Mouse (Mus musculus) gastrocnemius, postnatal 4 days (tissue): ENCODE results near the gene Gm20547. TPM values are rescaled to one million over a fixed set of nuclear protein-coding genes. Genes with fewer than 3 reads are reported as not detected.
A peak's percentile ranks its signal among the peaks of the same experiment; 100 is the strongest.

Experiments used
- DNase-seq, 2 experiments: peaks; one replicate each; pipeline ENCODE4 v3.0.0; 2021 to 2022; ENCODE audit warnings: low spot score in 2 of 2, mixed read lengths in 2 of 2
- microRNA-seq: library from miRNA; unstranded; fragments of <30 nt; microRNA quantifications from one replicate; pipeline ENCODE4 v1.2.0, GENCODE M21; 2021
- total RNA-seq, 2 experiments: library from RNA; stranded (reverse); gene quantifications; 2 replicates each; pipeline ENCODE4 v1.2.3; 2021

Gene Gm20547
- total RNA-seq, 2 experiments from 2014 or later = not detected

DNA sequence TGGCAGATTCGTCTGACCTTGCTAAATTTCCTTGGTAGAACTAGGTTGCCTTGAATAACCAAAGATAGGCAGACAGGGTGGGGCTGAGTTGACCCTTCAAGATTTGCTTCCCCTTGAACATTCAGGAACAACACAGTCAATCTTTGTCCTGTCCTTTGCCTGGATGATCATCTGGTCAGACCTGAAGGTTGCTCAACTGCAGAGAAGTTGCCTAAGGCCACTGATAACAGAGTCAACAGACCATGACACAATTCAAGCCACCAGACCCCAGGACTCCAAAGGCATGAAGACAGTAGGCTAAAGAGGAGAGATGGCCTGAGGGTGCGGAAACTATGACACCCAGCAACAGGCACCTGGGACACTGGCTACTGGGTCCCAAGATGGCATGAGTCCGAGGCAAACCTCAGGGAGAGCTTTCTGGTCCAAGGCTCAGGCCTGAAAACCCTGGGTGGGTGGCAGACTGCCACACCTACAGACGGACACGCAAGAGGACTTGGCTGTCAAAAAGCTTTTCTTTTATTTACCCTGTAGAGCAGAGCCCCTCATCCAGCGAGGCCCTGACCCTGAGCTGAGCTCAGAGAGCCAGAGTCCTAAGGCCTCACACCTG, 73.1 kb downstream of the Gm20547 start:
- no peak for DNase-seq

DNA sequence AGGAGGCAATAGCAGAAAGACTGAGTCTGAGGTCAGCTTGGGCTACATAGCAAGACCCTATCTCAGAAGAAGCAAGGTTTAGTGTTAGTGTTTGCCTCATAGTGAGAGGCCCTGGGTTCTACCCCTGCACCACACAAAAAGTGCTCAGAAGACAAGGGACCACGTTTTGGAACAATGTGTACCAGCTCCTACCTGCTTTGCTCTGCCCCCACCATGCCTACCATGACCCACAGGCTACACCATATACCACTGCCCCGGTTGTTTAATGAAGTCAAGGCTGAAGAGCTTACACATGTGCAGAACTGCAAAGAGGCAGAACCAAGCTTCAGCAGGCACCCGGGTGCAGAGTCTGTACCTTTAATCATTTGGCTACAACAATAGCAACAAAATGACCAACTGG, 74.7 kb downstream of the Gm20547 start:
- peak in 1 of 2 experiments; percentile 5 for DNase-seq

Small RNA genes lying within 50 kb of the gene (microRNA-seq; reads per million reads assigned to microRNA genes)
- not detected for gene Mir6970
- not detected for gene Mir6971
- gene Mir6972 = not detected

Other genes with a start within 250 kb of the Gm20547 start
- gene Fkbpl, start 237.3 kb downstream of the Gm20547 start, total RNA-seq = 1 to 10 TPM; 8.1 to 8.3 TPM
- 10 to 100 TPM; 20.1 to 22.5 TPM for gene Atf6b, start 234.9 kb downstream of the Gm20547 start, total RNA-seq
- gene Tnxb, start 211.5 kb downstream of the Gm20547 start, total RNA-seq = 100 to 1,000 TPM; 197 to 232 TPM
- gene C4b, start 138.2 kb downstream of the Gm20547 start, total RNA-seq = 1 to 10 TPM; 3.2 to 3.6 TPM
- under 1 TPM; 0.16 to 0.34 TPM for gene Cyp21a1, start 77.5 kb downstream of the Gm20547 start, total RNA-seq
- gene Stk19, start 45.1 kb downstream of the Gm20547 start, total RNA-seq = 10 to 100 TPM; 12.7 to 15.1 TPM
- 10 to 100 TPM; 20.4 to 22.6 TPM for gene Dxo, start 45.0 kb downstream of the Gm20547 start, total RNA-seq
- 10 to 100 TPM; 28.8 to 29.2 TPM for gene Skiv2l, start 31.8 kb downstream of the Gm20547 start, total RNA-seq
- 10 to 100 TPM; 25.8 to 28.0 TPM for gene Nelfe, start 31.7 kb downstream of the Gm20547 start, total RNA-seq
- 1 to 10 TPM; 4.4 to 6.8 TPM for gene Cfb, start 19.5 kb downstream of the Gm20547 start, total RNA-seq
- 10 to 100 TPM; 10.7 to 11.4 TPM for gene Zbtb12, start 2.6 kb downstream of the Gm20547 start, total RNA-seq
- 1 to 10 TPM; 5.3 to 8.7 TPM for gene C2, start 16.2 kb upstream of the Gm20547 start, total RNA-seq
- gene Ehmt2, start 16.4 kb upstream of the Gm20547 start, total RNA-seq = 10 to 100 TPM; 80.0 to 84.2 TPM
- not detected for gene Slc44a4, start 32.4 kb upstream of the Gm20547 start, total RNA-seq
- 10 to 100 TPM; 10.8 to 10.9 TPM for gene Neu1, start 49.2 kb upstream of the Gm20547 start, total RNA-seq
- gene Hspa1b, start 77.2 kb upstream of the Gm20547 start, total RNA-seq = 1 to 10 TPM; 3.7 to 4.0 TPM
- not detected for gene Gm20481, start 87.9 kb upstream of the Gm20547 start, total RNA-seq
- 1 to 10 TPM; 3.2 to 4.4 TPM for gene Hspa1a, start 90.1 kb upstream of the Gm20547 start, total RNA-seq
- 1 to 10 TPM; 5.8 to 6.1 TPM for gene Hspa1l, start 90.7 kb upstream of the Gm20547 start, total RNA-seq
- 10 to 100 TPM; 31.8 to 32.4 TPM for gene Lsm2, start 99.8 kb upstream of the Gm20547 start, total RNA-seq
- 10 to 100 TPM; 50.8 to 58.3 TPM for gene Vars, start 118.9 kb upstream of the Gm20547 start, total RNA-seq
- gene Vwa7, start 134.5 kb upstream of the Gm20547 start, total RNA-seq = 1 to 10 TPM in 1 of 2 experiments, under 1 TPM in 1; 0.96 to 1.2 TPM
- gene Sapcd1, start 146.0 kb upstream of the Gm20547 start, total RNA-seq = 1 to 10 TPM; 5.4 to 6.3 TPM
- gene Msh5, start 164.7 kb upstream of the Gm20547 start, total RNA-seq = 1 to 10 TPM; 4.5 to 5.4 TPM
- 10 to 100 TPM; 87.2 to 89.7 TPM for gene Clic1, start 167.9 kb upstream of the Gm20547 start, total RNA-seq
- 100 to 1,000 TPM; 108 to 109 TPM for gene Ddah2, start 177.0 kb upstream of the Gm20547 start, total RNA-seq
- under 1 TPM in 1 of 2 experiments, not detected in 1; 0.39 TPM for gene Ly6g6c, start 183.3 kb upstream of the Gm20547 start, total RNA-seq
- gene Mpig6b, start 184.1 kb upstream of the Gm20547 start, total RNA-seq = under 1 TPM; 0.29 to 0.42 TPM
- not detected for gene Ly6g6e, start 194.9 kb upstream of the Gm20547 start, total RNA-seq
- 1 to 10 TPM in 1 of 2 experiments, under 1 TPM in 1; 0.91 to 1.2 TPM for gene Ly6g6d, start 196.0 kb upstream of the Gm20547 start, total RNA-seq
- gene Ly6g6f, start 203.6 kb upstream of the Gm20547 start, total RNA-seq = under 1 TPM in 1 of 2 experiments, not detected in 1; 0.31 TPM
- 10 to 100 TPM; 67.2 to 69.3 TPM for gene Abhd16a, start 207.2 kb upstream of the Gm20547 start, total RNA-seq
- not detected for gene Ly6g5c, start 226.2 kb upstream of the Gm20547 start, total RNA-seq
- gene Ly6g5b, start 233.4 kb upstream of the Gm20547 start, total RNA-seq = 1 to 10 TPM in 1 of 2 experiments, under 1 TPM in 1; 0.44 to 1.2 TPM
- 1 to 10 TPM; 5.6 to 7.4 TPM for gene Gpank1, start 239.4 kb upstream of the Gm20547 start, total RNA-seq
- 100 to 1,000 TPM; 174 to 185 TPM for gene Csnk2b, start 240.0 kb upstream of the Gm20547 start, total RNA-seq
- 10 to 100 TPM; 20.0 to 21.0 TPM for gene D17H6S53E, start 244.3 kb upstream of the Gm20547 start, total RNA-seq